Mouse (Mus musculus): ENCODE results near the gene Fat3. TPM values are rescaled to one million over a fixed set of nuclear protein-coding genes. Genes with fewer than 3 reads are reported as not detected.
A peak's percentile ranks its signal among the peaks of the same experiment; 100 is the strongest.

Gene Fat3
- total RNA-seq, 4 experiments from 2014 or later, result 62.3 to 84.8 (median 70.5) TPM

DNA sequence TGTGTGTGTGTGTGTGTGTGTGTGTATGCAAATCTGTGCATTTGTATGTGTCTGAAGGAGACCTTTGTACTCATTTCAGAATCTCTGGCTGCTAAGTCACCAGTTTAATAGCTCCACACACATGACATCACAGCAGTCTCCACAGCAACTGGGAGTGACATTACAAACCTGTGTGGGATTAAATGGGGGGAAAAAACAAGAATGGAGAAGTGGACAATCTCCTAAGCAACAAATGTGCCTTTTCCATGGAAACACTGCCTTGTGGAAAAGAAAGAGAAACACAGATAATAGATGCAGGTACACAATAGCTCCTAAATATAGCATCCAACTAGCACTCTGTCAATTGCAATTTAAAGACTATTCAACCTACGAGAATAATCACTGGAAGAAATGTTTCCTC lies 353.4 kb downstream of the Fat3 start:
- no peak for DNase-seq (ENCODE audit: low spot score in 2 of 2)

GRCm38 (mm10) chr9:16144684-16145083 lies 356.4 kb downstream of the Fat3 start:
- DNase-seq (ENCODE audit: low spot score in 2 of 2), result no peak

- no peak for DNase-seq (ENCODE audit: low spot score in 2 of 2)
These were observed 361.8 kb downstream of the Fat3 start for GRCm38 (mm10) chr9:16139300-16139699.

DNA sequence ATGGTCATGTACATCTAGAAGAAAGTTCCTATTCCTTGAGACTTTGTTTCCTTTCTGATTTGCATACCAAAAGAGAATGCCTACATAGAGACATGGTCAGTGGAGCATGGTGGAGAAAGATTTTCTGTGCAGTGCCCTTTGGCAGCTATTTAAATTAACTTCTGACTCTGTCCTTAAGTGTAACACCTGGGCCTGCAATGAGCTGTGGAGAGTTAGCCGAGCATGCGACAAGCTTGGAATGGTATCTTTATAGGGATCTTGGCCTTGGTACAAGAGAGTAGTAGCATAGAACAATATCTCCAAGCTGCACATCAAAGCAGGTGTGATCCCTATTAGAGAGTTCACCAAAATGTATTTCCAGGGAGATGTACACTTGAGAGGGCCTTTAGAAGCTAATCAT lies 368.0 kb downstream of the Fat3 start:
- no peak for DNase-seq (ENCODE audit: low spot score in 2 of 2)

- DNase-seq (ENCODE audit: low spot score in 2 of 2), result no peak
These were observed 368.5 kb downstream of the Fat3 start for GRCm38 (mm10) chr9:16132594-16132993.

DNA sequence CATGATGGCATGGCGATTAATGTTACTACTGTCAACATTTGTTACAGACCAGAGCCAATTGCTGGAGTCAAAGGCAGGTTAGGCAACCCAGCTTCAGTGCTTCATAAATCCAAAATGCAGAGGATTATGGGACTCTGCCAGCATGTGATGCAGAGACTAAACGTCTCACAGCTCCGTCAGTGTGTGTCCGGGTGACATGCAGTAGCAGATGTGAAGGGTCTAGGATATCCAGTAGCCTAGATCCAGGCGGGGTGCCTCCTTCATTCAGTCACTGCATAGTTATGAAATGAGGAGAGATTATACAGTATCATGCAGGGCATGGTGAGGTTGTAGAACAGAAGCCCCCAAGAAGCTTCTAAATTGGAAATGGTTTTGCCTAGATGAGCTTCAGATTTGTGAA lies 379.3 kb downstream of the Fat3 start:
- DNase-seq (ENCODE audit: low spot score in 2 of 2), result no peak

DNA sequence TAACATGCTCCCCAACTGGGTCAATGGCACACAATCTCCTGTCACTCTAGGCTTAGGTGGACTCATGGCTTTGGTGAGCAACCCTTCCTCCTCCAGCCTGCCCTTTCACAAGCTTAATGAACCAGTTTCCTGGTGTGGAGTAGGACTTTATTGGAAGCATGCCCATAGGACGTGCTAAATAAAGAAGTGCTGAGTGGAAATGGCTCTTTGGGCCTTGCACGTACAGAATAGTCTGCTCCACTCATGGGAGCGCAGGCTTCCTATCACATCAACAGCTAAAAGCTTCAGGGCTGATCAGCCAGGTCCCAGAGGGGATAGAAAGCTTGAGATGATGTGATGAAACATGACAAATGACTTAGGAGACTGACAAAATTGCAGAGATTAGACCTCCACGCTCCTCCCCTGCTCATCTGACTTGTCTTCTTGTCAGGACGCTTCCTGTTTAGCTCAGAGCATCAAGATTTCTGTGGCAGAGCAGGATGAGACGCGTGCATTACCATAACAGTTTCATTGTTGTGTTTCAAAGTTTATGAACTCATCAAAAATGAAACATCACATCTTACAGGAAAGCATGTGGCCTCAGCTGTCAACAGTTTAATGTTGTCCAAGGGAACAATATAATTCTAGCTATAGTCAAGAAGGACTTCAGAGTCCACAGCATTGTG lies 386.1 kb downstream of the Fat3 start:
- DNase-seq (ENCODE audit: low spot score in 2 of 2), result peak in 1 of 2 experiments; percentile 18

- DNase-seq (ENCODE audit: low spot score in 2 of 2), result peak; percentile 39 to 92
These were observed 387.0 kb downstream of the Fat3 start for GRCm38 (mm10) chr9:16113936-16114642.

DNA sequence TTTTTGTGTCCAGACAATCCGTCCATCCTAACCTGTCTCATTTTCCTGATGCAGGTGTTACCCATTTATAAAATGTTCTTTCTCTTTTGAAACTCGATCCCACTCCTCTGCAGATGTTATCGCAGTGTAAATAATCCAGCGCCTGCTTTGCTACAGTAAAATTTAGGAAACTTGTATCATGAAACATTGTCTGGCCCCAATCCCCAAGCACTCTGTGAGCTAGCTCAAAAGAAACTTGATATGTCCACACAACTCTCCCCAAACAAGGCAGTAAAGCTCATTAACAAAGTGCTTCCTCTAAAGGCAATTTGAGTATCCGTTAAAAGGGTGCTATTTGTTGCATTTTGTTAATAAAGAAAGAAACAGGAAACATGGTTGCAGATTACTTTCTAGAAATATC lies 393.2 kb downstream of the Fat3 start:
- no peak for DNase-seq (ENCODE audit: low spot score in 2 of 2)

GRCm38 (mm10) chr9:16107386-16107785 lies 393.7 kb downstream of the Fat3 start:
- no peak for DNase-seq (ENCODE audit: low spot score in 2 of 2)

GRCm38 (mm10) chr9:16098553-16098952 lies 402.5 kb downstream of the Fat3 start:
- no peak for DNase-seq (ENCODE audit: low spot score in 2 of 2)

- DNase-seq (ENCODE audit: low spot score in 2 of 2), result no peak
These were observed 407.9 kb downstream of the Fat3 start for GRCm38 (mm10) chr9:16093047-16093668.

- no peak for DNase-seq (ENCODE audit: low spot score in 2 of 2)
These were observed 408.8 kb downstream of the Fat3 start for GRCm38 (mm10) chr9:16092051-16092967.

GRCm38 (mm10) chr9:16079292-16079691 lies 421.8 kb downstream of the Fat3 start:
- DNase-seq (ENCODE audit: low spot score in 2 of 2), result no peak

DNA sequence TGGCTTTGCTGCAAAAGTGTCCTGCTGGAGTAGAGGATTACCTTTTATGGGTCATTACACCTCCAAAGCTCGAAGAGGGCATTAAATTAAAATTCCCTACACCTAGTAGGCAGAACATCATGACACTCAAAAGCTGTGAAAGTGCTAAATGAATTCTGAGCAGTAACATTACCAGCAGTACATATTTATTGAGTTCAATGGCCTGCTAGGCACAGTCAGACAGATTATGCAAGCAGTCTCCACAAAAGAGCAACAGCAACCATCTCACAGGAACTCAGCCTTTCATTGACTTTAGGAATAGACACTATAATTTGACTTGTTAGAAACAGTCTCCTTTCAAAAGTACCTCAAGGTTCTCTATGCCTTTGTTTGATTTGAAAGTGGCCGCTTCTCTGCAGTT lies 426.4 kb downstream of the Fat3 start:
- DNase-seq (ENCODE audit: low spot score in 2 of 2), result no peak

GRCm38 (mm10) chr9:16074116-16074515 lies 427.0 kb downstream of the Fat3 start:
- DNase-seq (ENCODE audit: low spot score in 2 of 2), result no peak

GRCm38 (mm10) chr9:16063447-16063846 lies 437.6 kb downstream of the Fat3 start:
- no peak for DNase-seq (ENCODE audit: low spot score in 2 of 2)

GRCm38 (mm10) chr9:16062472-16062871 lies 438.6 kb downstream of the Fat3 start:
- DNase-seq (ENCODE audit: low spot score in 2 of 2), result no peak

- no peak for DNase-seq (ENCODE audit: low spot score in 2 of 2)
These were observed 454.4 kb downstream of the Fat3 start for GRCm38 (mm10) chr9:16046686-16047085.

DNA sequence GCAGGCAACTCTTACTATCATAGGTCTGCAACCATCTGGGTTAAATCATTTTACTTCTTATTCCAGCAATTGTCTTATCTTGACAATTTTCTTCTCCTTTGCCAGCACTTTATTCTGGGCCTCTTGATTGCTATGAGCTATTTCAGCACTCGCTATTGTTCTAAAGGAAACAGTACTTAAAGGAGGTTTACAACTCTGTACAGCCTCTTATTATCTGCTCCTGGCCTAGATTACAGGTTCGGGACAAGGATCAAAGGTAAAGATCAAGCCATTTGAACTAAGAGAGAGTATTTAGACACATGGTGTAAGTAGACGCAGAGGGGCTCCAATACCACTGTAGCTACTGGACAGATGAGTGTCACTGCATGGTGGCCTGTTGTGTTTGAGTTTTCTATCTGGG lies 463.7 kb downstream of the Fat3 start:
- no peak for DNase-seq (ENCODE audit: low spot score in 2 of 2)

GRCm38 (mm10) chr9:16036346-16036745 lies 464.7 kb downstream of the Fat3 start:
- DNase-seq (ENCODE audit: low spot score in 2 of 2), result peak in 1 of 2 experiments; percentile 54

All from left cerebral cortex, adult 8-10 months (tissue).